Mouse (Mus musculus) megakaryocyte, embryonic 14.5 days (primary cell): ENCODE results near the gene Fam163a.

Source experiments
- FLI1 ChIP-seq: IDR thresholded peaks from 2 replicates; pipeline ENCODE4 v1.6.1; 2012; ENCODE audit warnings: low read length, inconsistent platforms, mixed read lengths
- GATA1 ChIP-seq: IDR thresholded peaks from 3 replicates; pipeline ENCODE4 v1.6.1; 2012; ENCODE audit warnings: mixed read lengths, low read length, inconsistent platforms, borderline replicate concordance

- no peak for TF ChIP-seq GATA1
- TF ChIP-seq FLI1: no peak
Measured at GRCm38 (mm10) chr1:156087586-156087985, 117.2 kb downstream of the Fam163a start.
